Mouse (Mus musculus) urinary bladder, adult 2 months (tissue): ENCODE measurements around the gene Psd4. TPM values are rescaled to one million over a fixed set of nuclear protein-coding genes. Genes with fewer than 3 reads are reported as not detected.
A peak's percentile ranks its signal among the peaks of the same experiment; 100 is the strongest.

ENCODE experiments used
- DNase-seq: peaks from one replicate; pipeline ENCODE4 v3.0.0; 2022; ENCODE audit warnings: low spot score
- polyA plus RNA-seq: library from polyadenylated mRNA; depleted of rRNA; stranded (reverse); fragments of >200 nt; gene quantifications from 2 replicates; pipeline ENCODE4 v1.2.3, GENCODE M21; 2012

The Psd4 gene
- polyA plus RNA-seq, 1 experiment, result 22.3 TPM

GRCm38 (mm10) chr2:24386158-24386963 lies 19.0 kb downstream of the Psd4 start:
- DNase-seq, result no peak

- DNase-seq, result no peak
These were observed 19.6 kb downstream of the Psd4 start for GRCm38 (mm10) chr2:24386964-24387320.

GRCm38 (mm10) chr2:24387361-24388283 lies 20.2 kb downstream of the Psd4 start:
- DNase-seq, result no peak

- no peak for DNase-seq
These were observed 25.9 kb downstream of the Psd4 start for GRCm38 (mm10) chr2:24393251-24393650.

- peak; percentile 15 for DNase-seq
These were observed 29.7 kb downstream of the Psd4 start for GRCm38 (mm10) chr2:24397115-24397514.

- DNase-seq, result no peak
These were observed 33.3 kb downstream of the Psd4 start for GRCm38 (mm10) chr2:24400711-24401110.

DNA sequence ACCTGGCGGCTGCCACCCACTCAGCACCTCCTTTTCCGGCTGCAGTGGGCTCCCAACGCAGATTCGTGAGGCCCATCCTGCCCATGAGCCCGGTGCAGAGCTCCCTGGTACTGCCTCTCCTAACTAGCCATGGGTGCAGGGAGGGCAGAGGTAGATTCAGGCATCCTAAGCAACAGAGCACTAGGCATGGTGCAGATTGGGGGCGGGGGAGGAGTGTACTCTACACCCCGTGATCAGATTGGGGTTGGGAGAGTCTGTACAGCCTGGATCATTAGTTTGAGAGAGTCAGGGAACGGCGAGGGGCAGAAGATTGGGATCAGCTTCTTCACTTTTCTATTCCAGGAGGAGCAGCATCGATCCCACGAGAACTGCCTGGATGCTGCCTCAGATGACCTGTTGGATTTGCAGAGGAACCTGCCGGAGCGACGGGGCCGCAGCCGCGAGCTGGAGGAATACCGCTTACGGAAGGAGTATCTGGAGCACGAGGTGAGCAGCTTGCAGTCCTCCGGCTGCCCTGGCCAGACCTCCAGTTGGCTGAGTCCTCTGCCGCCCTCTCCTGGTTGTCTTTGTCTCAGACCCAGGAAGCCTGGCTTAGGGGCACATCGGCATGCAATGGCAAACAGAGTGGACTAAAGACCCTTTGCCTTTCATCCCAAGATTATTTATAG lies 38.1 kb downstream of the Psd4 start:
- DNase-seq, result peak; percentile 43

GRCm38 (mm10) chr2:24407701-24408485 lies 40.5 kb downstream of the Psd4 start:
- DNase-seq, result no peak

GRCm38 (mm10) chr2:24409166-24409565 lies 41.8 kb downstream of the Psd4 start:
- DNase-seq, result no peak

- no peak for DNase-seq
These were observed 45.8 kb downstream of the Psd4 start for GRCm38 (mm10) chr2:24413172-24413571.

DNA sequence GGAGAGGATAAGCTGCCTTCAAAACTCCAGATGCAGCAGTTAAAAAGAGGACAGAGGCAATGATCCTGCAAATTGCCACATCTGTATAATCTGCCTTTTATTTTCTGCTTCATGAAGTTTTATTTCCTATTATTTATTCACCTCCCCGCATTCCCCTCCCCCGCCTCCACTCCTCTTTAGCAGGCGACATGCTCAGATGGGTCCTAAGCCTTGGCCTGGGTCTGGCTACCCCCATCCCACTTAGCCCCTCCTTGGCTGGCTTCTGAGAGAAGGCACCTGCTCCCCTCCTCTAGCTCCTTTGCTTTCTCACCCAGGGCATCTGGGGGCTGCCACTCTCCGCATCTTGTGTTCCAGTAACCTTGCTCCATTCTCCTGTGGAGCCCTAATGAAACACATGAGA lies 46.3 kb downstream of the Psd4 start:
- DNase-seq, result no peak

DNA sequence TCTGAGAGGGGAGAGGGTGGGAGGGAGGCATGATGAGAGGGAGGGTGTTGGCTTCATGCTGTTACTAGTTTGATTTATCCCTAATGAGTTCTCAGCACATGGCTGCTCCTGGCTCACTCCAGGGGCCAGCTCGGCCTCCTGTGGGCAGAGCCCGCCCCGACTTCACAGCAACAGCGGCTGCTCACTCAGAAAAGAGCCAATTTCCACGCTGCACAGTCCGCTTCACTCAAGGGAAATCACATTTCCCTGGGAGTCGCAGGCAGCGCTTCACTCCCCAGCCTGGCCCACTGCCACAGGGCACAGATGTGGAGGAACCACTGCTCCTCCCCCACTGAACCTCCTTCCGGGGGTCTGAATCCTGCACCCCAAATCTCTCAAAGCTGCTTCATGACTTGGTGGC lies 49.3 kb downstream of the Psd4 start:
- no peak for DNase-seq

GRCm38 (mm10) chr2:24417106-24417505 lies 49.7 kb downstream of the Psd4 start:
- DNase-seq, result no peak

GRCm38 (mm10) chr2:24417564-24417963 lies 50.2 kb downstream of the Psd4 start:
- no peak for DNase-seq

GRCm38 (mm10) chr2:24421211-24421863 lies 54.0 kb downstream of the Psd4 start:
- DNase-seq, result no peak

DNA sequence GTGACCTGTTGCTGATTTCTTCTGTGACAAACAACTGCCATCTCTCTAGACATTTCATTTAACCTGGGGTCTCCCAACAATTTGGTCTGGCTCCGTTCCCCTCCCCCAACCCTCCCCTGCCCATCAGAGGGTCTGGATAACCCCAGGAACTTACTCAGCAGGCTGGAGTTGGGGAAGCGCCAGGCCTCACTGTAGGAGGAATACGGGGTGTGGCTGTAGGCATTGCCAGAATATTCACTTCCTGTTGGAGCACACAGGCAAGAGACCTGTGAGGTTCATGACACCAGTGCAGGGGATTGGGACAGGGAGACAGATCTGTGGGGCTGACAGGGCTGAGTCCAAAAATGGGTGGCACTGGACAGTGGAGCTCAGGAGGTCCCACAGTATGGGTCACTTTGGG lies 55.4 kb downstream of the Psd4 start:
- no peak for DNase-seq

DNA sequence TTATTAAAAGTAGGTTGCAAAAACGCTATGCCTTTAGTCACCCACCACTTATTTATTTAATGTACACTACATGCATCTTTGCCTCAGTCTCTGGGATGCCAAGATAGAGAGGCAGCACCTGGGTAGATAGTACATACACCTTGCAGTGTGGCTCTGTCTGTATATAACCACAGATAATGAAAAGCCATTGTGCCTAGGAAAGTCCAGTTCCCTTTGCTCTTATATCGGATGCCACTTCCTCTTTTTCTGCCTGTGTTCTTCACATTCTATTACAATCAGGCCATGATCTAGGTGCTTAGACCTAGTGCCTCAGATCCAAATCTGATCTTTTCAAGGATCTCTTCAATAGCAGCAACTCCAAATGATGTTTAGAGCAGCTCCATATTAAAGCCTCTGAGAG lies 58.2 kb downstream of the Psd4 start:
- no peak for DNase-seq

GRCm38 (mm10) chr2:24427866-24428675 lies 60.7 kb downstream of the Psd4 start:
- no peak for DNase-seq

GRCm38 (mm10) chr2:24429806-24430205 lies 62.4 kb downstream of the Psd4 start:
- no peak for DNase-seq

GRCm38 (mm10) chr2:24434670-24435069 lies 67.3 kb downstream of the Psd4 start:
- no peak for DNase-seq
